Mouse (Mus musculus) intestine, postnatal 0 days (tissue): ENCODE results near the gene Prkaa2. TPM values are rescaled to one million over a fixed set of nuclear protein-coding genes. Genes with fewer than 3 reads are reported as not detected.

Experiments
- ATAC-seq: fragments of 200-750 bp; cut with Nextera tagmentation; 2 replicates; pipeline ENCODE4 v1.8.0; 2017; ENCODE audit warnings: mild to moderate bottlenecking, moderate TSS enrichment, moderate library complexity
- H3K27ac ChIP-seq: fragments of 300-500 bp; sonication (generic); 2 replicates; pipeline ENCODE4 v1.5.1; 2014; ENCODE audit warnings: mild to moderate bottlenecking, low read depth, low read length, moderate library complexity
- H3K27me3 ChIP-seq: fragments of 300-500 bp; sonication (generic); replicated peaks from 2 replicates; pipeline ENCODE4 v1.6.1; 2014; ENCODE audit warnings: low read length, mixed read lengths; ENCODE audit not compliant: control insufficient read depth, insufficient read depth
- H3K36me3 ChIP-seq: fragments of 300-500 bp; sonication (generic); 2 replicates; pipeline ENCODE4 v1.6.1; 2014; ENCODE audit warnings: mild to moderate bottlenecking, moderate library complexity; ENCODE audit not compliant: control insufficient read depth, insufficient read depth
- H3K4me1 ChIP-seq: fragments of 300-500 bp; sonication (generic); replicated peaks from 2 replicates; pipeline ENCODE4 v1.6.1; 2014; ENCODE audit warnings: antibody characterized with exemption, low read length, mixed read lengths; ENCODE audit not compliant: control insufficient read depth, insufficient read depth
- H3K4me2 ChIP-seq: fragments of 300-500 bp; sonication (generic); replicated peaks from 2 replicates; pipeline ENCODE4 v1.6.1; 2014; ENCODE audit warnings: low read depth, mild to moderate bottlenecking, moderate library complexity
- H3K4me3 ChIP-seq: fragments of 300-500 bp; sonication (generic); 2 replicates; pipeline ENCODE4 v1.5.1; 2014; ENCODE audit warnings: low read depth, low read length
- H3K9ac ChIP-seq: fragments of 300-500 bp; sonication (generic); 2 replicates; pipeline ENCODE4 v1.6.1; 2014; ENCODE audit warnings: mild to moderate bottlenecking, low read depth, low read length
- H3K9me3 ChIP-seq: fragments of 300-500 bp; sonication (generic); 2 replicates; pipeline ENCODE4 v1.6.1; 2016; ENCODE audit warnings: mixed run types; ENCODE audit not compliant: control insufficient read depth
- CTCF ChIP-seq: sonication (generic); IDR thresholded peaks from 2 replicates; pipeline ENCODE4 v1.5.1; 2016; ENCODE audit warnings: low read depth, mild to moderate bottlenecking, control low read depth, antibody characterized with exemption, moderate library complexity
- WGBS: fragments of 180-500 bp; shearing (Covaris S2); extraction: QIAGEN DNeasy Blood & Tissue Kit; methylation state at CpG from one replicate; pipeline ENCODE4 v1.1.7; 2014; 5-methylcytosine and 5-hydroxymethylcytosine counted together
- polyA plus RNA-seq: library from polyadenylated mRNA; unstranded; fragments of >200 nt; fragmentation: Nextera tagmentation; extraction: Ambion mirVana; gene quantifications from 2 replicates; pipeline ENCODE4 v1.2.1, GENCODE M21; 2015

The Prkaa2 gene
- polyA plus RNA-seq, 1 experiment from 2014 or later = 10.2 TPM

DNA sequence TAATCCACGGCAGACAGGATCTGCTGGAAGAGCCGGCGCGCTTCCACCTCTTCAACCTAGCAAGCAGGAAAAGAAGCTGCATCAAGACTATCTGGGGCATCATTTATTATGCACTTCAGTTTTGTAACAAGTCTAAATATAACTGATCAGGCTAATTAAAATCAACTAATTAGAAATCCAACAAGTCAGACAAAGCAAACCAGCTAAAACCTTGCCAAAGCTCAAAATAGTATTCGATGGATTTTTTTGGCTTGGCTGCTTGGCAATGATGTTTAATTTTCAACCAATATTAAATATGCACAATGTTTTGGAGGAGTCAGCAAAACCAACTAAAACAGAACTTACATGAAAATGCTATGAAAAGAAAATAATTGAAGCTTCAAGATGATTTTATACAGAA is 58.4 kb downstream of the Prkaa2 start:
- no peak for ATAC-seq
- 96% methylated on average over 5 of the region's 5 CpGs for WGBS
- no peaks in the 10 kb centered on the region for H3K9me3 ChIP-seq
- no peak overlapping the region for H3K9ac ChIP-seq
- no peak overlapping the region for H3K4me2 ChIP-seq
- no peak for TF ChIP-seq CTCF
- H3K4me1 ChIP-seq = no peaks in the 10 kb centered on the region
- no peak overlapping the region for H3K27ac ChIP-seq
- H3K4me3 ChIP-seq = no peak overlapping the region
- no peaks in the 10 kb centered on the region for H3K27me3 ChIP-seq
- peaks cover 3% of the 10 kb centered on the region; the same call in 1 of the 2 replicates for H3K36me3 ChIP-seq

GRCm38 (mm10) chr4:105050041-105050440 is 59.6 kb downstream of the Prkaa2 start:
- H3K9me3 ChIP-seq = no peaks in the 10 kb centered on the region
- no peaks in the 10 kb centered on the region for H3K27me3 ChIP-seq
- H3K36me3 ChIP-seq = peaks cover 3% of the 10 kb centered on the region; the same call in 1 of the 2 replicates
- no peak overlapping the region for H3K27ac ChIP-seq
- no peak overlapping the region for H3K9ac ChIP-seq
- no peak for ATAC-seq
- no peaks in the 10 kb centered on the region for H3K4me1 ChIP-seq
- TF ChIP-seq CTCF = no peak
- no peak overlapping the region for H3K4me3 ChIP-seq
- no peak overlapping the region for H3K4me2 ChIP-seq
- 53% methylated on average over 1 of the region's 1 CpGs for WGBS

DNA sequence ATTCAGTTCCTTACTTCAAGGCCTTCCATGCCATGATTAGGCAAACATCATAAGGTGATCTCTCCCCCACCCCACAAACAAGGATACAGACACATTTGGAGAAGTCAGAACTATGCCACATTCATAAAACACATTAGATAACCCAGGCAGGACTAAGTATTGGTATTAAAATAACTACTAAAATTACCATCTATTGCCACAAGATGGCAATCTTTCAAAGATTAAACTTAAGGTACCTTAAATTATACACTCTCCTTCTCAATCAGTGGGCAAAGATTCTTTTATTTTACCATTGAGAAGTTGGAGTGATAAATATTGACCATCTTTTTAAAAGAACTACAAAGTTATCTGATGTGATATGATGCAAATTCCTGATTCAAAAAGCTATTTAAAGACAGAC is 75.4 kb downstream of the Prkaa2 start:
- Histone ChIP-seq H3K9ac (no peak overlapping the region), H3K27me3 (no peaks in the 10 kb centered on the region), H3K4me3 (no peak overlapping the region), H3K4me1 (no peaks in the 10 kb centered on the region), H3K9me3 (no peaks in the 10 kb centered on the region), H3K36me3 (no peaks in the 10 kb centered on the region; the same call in 1 of the 2 replicates), H3K27ac (no peak overlapping the region), H3K4me2 (no peak overlapping the region)
- peak; percentile 57 for TF ChIP-seq CTCF
- no peak for ATAC-seq

GRCm38 (mm10) chr4:105033153-105033552 is 76.5 kb downstream of the Prkaa2 start:
- H3K27me3 ChIP-seq = no peaks in the 10 kb centered on the region
- H3K36me3 ChIP-seq = no peaks in the 10 kb centered on the region; the same call in 1 of the 2 replicates
- no peak overlapping the region for H3K4me3 ChIP-seq
- no peak for ATAC-seq
- H3K9me3 ChIP-seq = no peaks in the 10 kb centered on the region
- H3K27ac ChIP-seq = no peak overlapping the region
- no peak overlapping the region for H3K9ac ChIP-seq
- peak; percentile 47 for TF ChIP-seq CTCF
- H3K4me2 ChIP-seq = no peak overlapping the region
- 65% methylated on average over 7 of the region's 7 CpGs for WGBS
- no peaks in the 10 kb centered on the region for H3K4me1 ChIP-seq

DNA sequence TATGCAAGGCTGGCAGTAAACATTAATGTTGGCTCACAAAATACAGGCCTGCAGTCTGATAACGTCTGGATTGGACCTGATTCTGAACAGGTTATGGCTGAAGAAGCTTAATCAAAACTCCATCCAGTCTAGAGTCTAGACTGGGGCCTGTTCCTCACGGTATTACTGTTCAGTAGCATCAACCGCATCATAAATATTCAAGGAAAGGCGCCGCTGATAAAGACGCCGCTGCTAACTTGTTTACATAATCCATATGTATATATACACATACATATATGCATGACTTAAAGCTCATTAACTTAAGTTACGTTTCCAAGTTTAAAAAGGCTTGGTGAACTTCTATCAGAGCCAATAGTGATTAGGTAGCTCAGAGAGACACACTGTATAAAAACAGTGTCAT is 78.6 kb downstream of the Prkaa2 start:
- Histone ChIP-seq H3K27ac (no peak overlapping the region), H3K4me2 (no peak overlapping the region), H3K27me3 (no peaks in the 10 kb centered on the region), H3K4me3 (no peak overlapping the region), H3K9ac (no peak overlapping the region), H3K4me1 (no peaks in the 10 kb centered on the region), H3K9me3 (no peaks in the 10 kb centered on the region), H3K36me3 (no peaks in the 10 kb centered on the region; the same call in 1 of the 2 replicates)
- no peak for ATAC-seq
- 39% methylated on average over 8 of the region's 8 CpGs for WGBS
- no peak for TF ChIP-seq CTCF

GRCm38 (mm10) chr4:105027278-105027677 is 82.4 kb downstream of the Prkaa2 start:
- ATAC-seq = no peak
- H3K27me3 ChIP-seq = no peaks in the 10 kb centered on the region
- 78% methylated on average over 6 of the region's 6 CpGs for WGBS
- no peaks in the 10 kb centered on the region for H3K9me3 ChIP-seq
- H3K27ac ChIP-seq = no peak overlapping the region
- H3K36me3 ChIP-seq = no peaks in the 10 kb centered on the region
- H3K9ac ChIP-seq = no peak overlapping the region
- H3K4me1 ChIP-seq = no peaks in the 10 kb centered on the region
- H3K4me2 ChIP-seq = no peak overlapping the region
- H3K4me3 ChIP-seq = no peak overlapping the region
- TF ChIP-seq CTCF = no peak

DNA sequence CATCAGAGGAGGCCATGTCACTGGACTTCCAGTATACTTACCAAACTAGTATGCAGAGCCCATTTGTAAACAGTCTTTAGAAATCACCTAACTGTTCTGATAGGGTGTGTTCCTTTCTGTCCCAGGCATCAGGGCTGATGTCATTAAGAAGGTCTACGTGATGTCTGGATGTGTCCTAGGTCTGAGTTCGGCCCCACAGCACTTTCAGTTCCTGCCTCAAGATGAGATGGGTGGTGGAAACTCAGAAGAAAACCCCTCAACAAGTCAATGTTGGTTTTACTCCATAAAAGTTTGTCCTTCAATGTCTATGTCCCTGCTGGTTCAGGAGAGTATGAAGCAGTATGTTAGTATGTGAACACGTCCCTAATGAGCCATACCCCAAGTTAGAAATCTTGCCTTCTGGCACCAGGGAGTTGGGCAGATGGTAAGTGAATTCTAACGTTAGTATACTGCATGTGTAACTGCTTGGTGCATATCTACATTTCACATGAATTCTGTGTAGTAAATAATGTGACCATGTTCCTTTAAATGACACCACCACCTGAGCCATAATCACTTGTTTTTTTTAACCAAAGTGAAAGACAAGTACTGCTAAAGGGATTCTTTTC is 93.6 kb downstream of the Prkaa2 start:
- H3K9ac ChIP-seq = no peak overlapping the region
- H3K27me3 ChIP-seq = no peaks in the 10 kb centered on the region
- no peaks in the 10 kb centered on the region for H3K9me3 ChIP-seq
- TF ChIP-seq CTCF = no peak
- ATAC-seq = no peak
- H3K27ac ChIP-seq = no peak overlapping the region
- no peaks in the 10 kb centered on the region for H3K4me1 ChIP-seq
- peaks cover 4% of the 10 kb centered on the region; the same call in 1 of the 2 replicates for H3K36me3 ChIP-seq
- 82% methylated on average over 4 of the region's 4 CpGs for WGBS
- no peak overlapping the region for H3K4me3 ChIP-seq
- no peak overlapping the region for H3K4me2 ChIP-seq
